Mouse (Mus musculus): ENCODE results near the gene Bcr. TPM values are rescaled to one million over a fixed set of nuclear protein-coding genes. Genes with fewer than 3 reads are reported as not detected.
"Not testable (repeated sequence)": the region's sequence is repeated elsewhere in the genome, so short reads cannot be mapped to it uniquely, and the experiment has no call there.

Gene Bcr
- total and polyA plus RNA-seq, 2 experiments from 2014 or later: 11.0 to 59.8 TPM

GRCm38 (mm10) chr10:75036883-75037379 is 23.5 kb upstream of the Bcr start, which contains the start of gene Rab36:
TSS of gene Rab36 (plus strand) at chr10:75037058.
- Histone ChIP-seq H3K4me1 (ENCODE audit: insufficient read depth, low read length) (peaks cover 18% of the 10 kb centered on the region), H3K36me3 (ENCODE audit: insufficient read depth, low read length) (no peaks in the 10 kb centered on the region), H3K27ac (ENCODE audit: low read depth, low read length) (peak within 1 kb of the TSS; percentile 84), H3K9ac (replicated peaks; ENCODE audit: low read length, poor library complexity, severe bottlenecking) (peak within 1 kb of the TSS; percentile 68), H3K4me3 (ENCODE audit: low read depth, low read length) (peak within 1 kb of the TSS; percentile 49), H3K4me2 (ENCODE audit: low read depth, low read length, poor library complexity, severe bottlenecking) (peak within 1 kb of the TSS; percentile 68), H3K27me3 (ENCODE audit: insufficient read depth, low read length) (no peaks in the 10 kb centered on the region), H3K9me3 (ENCODE audit: low read length) (no peaks in the 10 kb centered on the region)
- WGBS: 1% methylated on average over 36 of the region's 36 CpGs
- ATAC-seq (ENCODE audit: low FRiP score) (peak; percentile 95), DNase-seq (ENCODE audit: low spot score) (peak; percentile 98)
- TF ChIP-seq CTCF (IDR thresholded peaks at IDR 0.05): no peak

GRCm38 (mm10) chr10:75042060-75042459 is 18.3 kb upstream of the Bcr start:
- not testable (repeated sequence) for H3K4me2 ChIP-seq (ENCODE audit: low read depth, low read length, poor library complexity, severe bottlenecking); H3K9me3 ChIP-seq (ENCODE audit: low read length); H3K4me1 ChIP-seq (ENCODE audit: insufficient read depth, low read length); H3K27ac ChIP-seq (ENCODE audit: low read depth, low read length); DNase-seq (ENCODE audit: low spot score); H3K4me3 ChIP-seq (ENCODE audit: low read depth, low read length); H3K9ac ChIP-seq (replicated peaks; ENCODE audit: low read length, poor library complexity, severe bottlenecking); H3K27me3 ChIP-seq (ENCODE audit: insufficient read depth, low read length); ATAC-seq (ENCODE audit: low FRiP score)
- peaks cover 15% of the 10 kb centered on the region for H3K36me3 ChIP-seq (ENCODE audit: insufficient read depth, low read length)
- 18% methylated on average over 1 of the region's 1 CpGs for WGBS

- no peaks in the 10 kb centered on the region for H3K4me1 ChIP-seq (ENCODE audit: insufficient read depth, low read length)
- WGBS: 61% methylated on average over 7 of the region's 7 CpGs
- H3K4me3 ChIP-seq (ENCODE audit: low read depth, low read length): no peak overlapping the region
- no peak overlapping the region for H3K4me2 ChIP-seq (ENCODE audit: low read depth, low read length, poor library complexity, severe bottlenecking)
- ATAC-seq (ENCODE audit: low FRiP score): no peak
- peaks cover 23% of the 10 kb centered on the region for H3K36me3 ChIP-seq (ENCODE audit: insufficient read depth, low read length)
- no peak overlapping the region for H3K9ac ChIP-seq (replicated peaks; ENCODE audit: low read length, poor library complexity, severe bottlenecking)
- H3K9me3 ChIP-seq (ENCODE audit: low read length): no peaks in the 10 kb centered on the region
- no peaks in the 10 kb centered on the region for H3K27me3 ChIP-seq (ENCODE audit: insufficient read depth, low read length)
- H3K27ac ChIP-seq (ENCODE audit: low read depth, low read length): no peak overlapping the region
- DNase-seq (ENCODE audit: low spot score): no peak
- no peak for TF ChIP-seq CTCF (IDR thresholded peaks at IDR 0.05)
These were observed 15.9 kb upstream of the Bcr start for GRCm38 (mm10) chr10:75044459-75044858.

- Histone ChIP-seq H3K4me2 (ENCODE audit: low read depth, low read length, poor library complexity, severe bottlenecking) (no peak overlapping the region), H3K27ac (ENCODE audit: low read depth, low read length) (no peak overlapping the region), H3K4me1 (ENCODE audit: insufficient read depth, low read length) (no peaks in the 10 kb centered on the region), H3K4me3 (ENCODE audit: low read depth, low read length) (no peak overlapping the region), H3K36me3 (ENCODE audit: insufficient read depth, low read length) (peaks cover 26% of the 10 kb centered on the region), H3K9me3 (ENCODE audit: low read length) (no peaks in the 10 kb centered on the region), H3K27me3 (ENCODE audit: insufficient read depth, low read length) (no peaks in the 10 kb centered on the region), H3K9ac (replicated peaks; ENCODE audit: low read length, poor library complexity, severe bottlenecking) (no peak overlapping the region)
- no peak for TF ChIP-seq CTCF (IDR thresholded peaks at IDR 0.05)
- DNase-seq (ENCODE audit: low spot score): no peak
- WGBS: 90% methylated on average over 15 of the region's 15 CpGs
- ATAC-seq (ENCODE audit: low FRiP score): no peak
These were observed 14.6 kb upstream of the Bcr start for GRCm38 (mm10) chr10:75045831-75046230.

- ATAC-seq (ENCODE audit: low FRiP score): no peak
These were observed 11.7 kb upstream of the Bcr start for GRCm38 (mm10) chr10:75048711-75049110.

GRCm38 (mm10) chr10:75051364-75052074 is 8.9 kb upstream of the Bcr start:
- no peak for ATAC-seq (ENCODE audit: low FRiP score)
- Histone ChIP-seq H3K9ac (replicated peaks; ENCODE audit: low read length, poor library complexity, severe bottlenecking) (no peak overlapping the region), H3K27ac (ENCODE audit: low read depth, low read length) (no peak overlapping the region), H3K36me3 (ENCODE audit: insufficient read depth, low read length) (peaks cover 16% of the 10 kb centered on the region; the same call in 1 of the 2 replicates), H3K4me1 (ENCODE audit: insufficient read depth, low read length) (peaks cover 4% of the 10 kb centered on the region; the same call in 1 of the 2 replicates), H3K4me3 (ENCODE audit: low read depth, low read length) (no peak overlapping the region), H3K9me3 (ENCODE audit: low read length) (no peaks in the 10 kb centered on the region), H3K4me2 (ENCODE audit: low read depth, low read length, poor library complexity, severe bottlenecking) (no peak overlapping the region), H3K27me3 (ENCODE audit: insufficient read depth, low read length) (no peaks in the 10 kb centered on the region)
- DNase-seq (ENCODE audit: low spot score): no peak
- no peak for TF ChIP-seq CTCF (IDR thresholded peaks at IDR 0.05)
- WGBS: 93% methylated on average over 21 of the region's 21 CpGs

More at GRCm38 (mm10) chr10:75048711-75049110, 11.7 kb upstream of the Bcr start:
- Histone ChIP-seq H3K27ac (ENCODE audit: low read depth, low read length) (no peak overlapping the region), H3K36me3 (ENCODE audit: insufficient read depth, low read length) (peaks cover 22% of the 10 kb centered on the region), H3K4me3 (ENCODE audit: low read depth, low read length) (no peak overlapping the region), H3K4me2 (ENCODE audit: low read depth, low read length, poor library complexity, severe bottlenecking) (no peak overlapping the region), H3K27me3 (ENCODE audit: insufficient read depth, low read length) (no peaks in the 10 kb centered on the region), H3K9me3 (ENCODE audit: low read length) (no peaks in the 10 kb centered on the region), H3K9ac (replicated peaks; ENCODE audit: low read length, poor library complexity, severe bottlenecking) (no peak overlapping the region), H3K4me1 (ENCODE audit: insufficient read depth, low read length) (no peaks in the 10 kb centered on the region)
- TF ChIP-seq CTCF (IDR thresholded peaks at IDR 0.05): no peak
- DNase-seq (ENCODE audit: low spot score): no peak
- whole genome bisulfite sequencing: 95% methylated on average over 7 of the region's 7 CpGs

All from midbrain, postnatal 0 days (tissue).